Mouse (Mus musculus): Measurements from ENCODE around the gene Scyl1.

Gene Scyl1

DNA sequence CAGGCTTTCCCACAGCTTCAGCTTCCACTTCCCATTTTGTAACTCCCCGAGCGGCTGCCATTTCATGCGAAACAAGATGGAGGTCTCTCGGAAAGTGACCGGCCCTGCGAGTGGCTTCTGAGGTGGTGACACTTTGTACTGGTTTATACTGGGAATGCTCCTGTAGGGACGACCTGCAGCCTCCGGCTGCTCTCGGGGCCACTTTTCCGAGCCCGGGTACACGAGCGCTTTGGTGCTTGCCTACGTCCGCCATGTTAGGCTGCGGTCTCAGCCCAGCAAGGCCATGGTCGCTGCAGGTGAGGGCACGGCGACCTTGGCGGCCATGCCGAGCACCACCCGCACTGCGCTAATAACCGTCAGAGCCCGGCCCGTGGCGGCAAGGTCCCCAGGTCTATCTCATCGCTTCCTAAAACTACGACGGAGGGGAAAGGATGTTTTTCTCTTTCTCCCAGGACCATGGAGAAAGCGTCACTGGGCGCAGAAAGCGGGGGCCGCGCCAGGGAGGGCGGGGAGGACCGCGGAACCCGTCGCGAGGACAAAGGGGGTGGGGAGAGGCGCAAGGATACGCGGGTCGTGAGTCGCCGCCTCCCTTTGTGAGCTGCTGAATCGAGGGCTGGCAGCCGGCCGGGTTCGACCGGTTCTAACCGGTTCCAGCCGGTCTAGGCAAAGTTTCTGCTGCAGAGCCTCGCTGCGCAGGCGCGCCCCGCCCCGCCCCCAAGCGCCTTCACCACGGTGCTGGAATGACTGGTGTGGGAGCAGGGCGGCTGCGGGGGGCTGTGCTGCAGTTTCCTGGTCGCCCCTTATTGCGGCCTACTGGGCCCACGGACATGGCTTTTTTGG is 32.0 kb upstream of the Scyl1 start:
- DNase-seq (ENCODE audit: extremely low spot score) = peak; percentile 100

DNA sequence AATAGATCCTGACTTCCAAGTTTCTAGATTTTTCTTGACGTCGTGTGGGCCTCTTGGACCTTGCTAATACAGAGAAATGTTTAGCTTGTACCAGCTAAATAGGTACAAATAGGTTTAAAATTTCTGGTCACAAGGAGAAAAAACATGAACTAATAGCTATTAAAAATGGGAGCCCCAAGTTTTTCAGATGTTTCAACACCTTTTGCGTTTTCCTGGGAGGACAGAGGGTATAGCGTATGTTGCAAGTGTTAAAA is 31.5 kb upstream of the Scyl1 start:
- DNase-seq (ENCODE audit: extremely low spot score) = no peak

DNA sequence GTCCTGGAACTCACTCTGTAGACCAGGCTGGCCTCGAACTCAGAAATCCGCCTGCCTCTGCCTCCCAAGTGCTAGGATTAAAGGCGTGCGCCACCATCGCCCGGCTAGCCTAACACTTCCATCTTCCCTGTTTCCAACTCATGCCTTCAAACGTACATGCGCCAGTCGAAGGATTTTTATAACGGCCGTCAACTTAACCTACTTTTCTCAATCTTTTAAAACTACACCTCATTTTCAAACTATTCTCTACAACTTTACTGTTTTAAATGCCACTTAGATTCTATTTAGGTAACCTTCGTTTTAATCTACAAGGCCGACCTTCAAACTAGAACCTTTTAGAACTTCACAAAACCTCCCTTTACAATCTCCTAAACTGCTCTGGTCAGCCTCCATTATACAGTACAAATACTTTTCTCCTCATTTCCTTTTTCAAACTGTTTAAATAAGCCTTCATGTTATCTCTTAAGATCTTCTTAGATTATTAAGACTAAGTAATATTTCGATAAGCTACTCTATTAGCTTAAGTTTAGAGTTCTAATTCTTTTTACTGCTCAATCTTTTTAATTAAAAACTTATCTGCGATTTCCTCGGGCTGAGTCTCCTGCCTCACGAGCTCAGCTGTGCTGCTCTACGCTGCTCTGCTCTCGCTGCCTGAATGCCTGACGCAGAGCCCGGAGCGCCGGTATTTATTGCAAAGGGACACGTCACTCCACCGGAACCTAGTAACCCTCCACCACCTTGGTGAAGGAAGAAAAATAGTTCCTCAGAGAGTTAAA is 31.0 kb upstream of the Scyl1 start:
- peak; percentile 97 for DNase-seq (ENCODE audit: extremely low spot score)

DNA sequence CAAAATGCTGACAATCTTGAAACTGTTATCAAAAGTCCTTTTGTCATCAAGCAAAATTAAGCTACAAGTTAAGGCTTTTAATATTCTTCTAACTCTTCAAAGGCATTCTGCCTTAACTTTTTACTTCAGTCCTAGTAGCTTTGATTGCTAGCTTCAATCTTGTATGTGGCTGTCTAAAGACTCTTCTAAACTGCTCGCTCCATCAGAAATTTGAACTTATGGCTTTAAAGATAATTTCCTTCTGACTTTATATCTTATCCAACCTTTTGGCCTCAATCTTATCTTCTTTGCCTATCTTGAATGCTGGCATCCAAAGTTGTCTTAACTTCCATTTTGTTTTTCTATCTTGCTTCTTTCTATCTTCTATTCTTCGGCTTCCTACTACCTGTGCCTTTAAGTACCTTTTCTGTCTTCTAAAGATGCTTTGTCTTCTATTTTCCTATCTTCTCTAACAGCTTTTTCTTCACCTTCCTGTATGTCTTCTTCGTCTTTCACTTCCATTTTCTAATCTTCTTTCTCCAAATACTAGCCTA is 30.3 kb upstream of the Scyl1 start:
- DNase-seq (ENCODE audit: extremely low spot score) = peak; percentile 19

DNA sequence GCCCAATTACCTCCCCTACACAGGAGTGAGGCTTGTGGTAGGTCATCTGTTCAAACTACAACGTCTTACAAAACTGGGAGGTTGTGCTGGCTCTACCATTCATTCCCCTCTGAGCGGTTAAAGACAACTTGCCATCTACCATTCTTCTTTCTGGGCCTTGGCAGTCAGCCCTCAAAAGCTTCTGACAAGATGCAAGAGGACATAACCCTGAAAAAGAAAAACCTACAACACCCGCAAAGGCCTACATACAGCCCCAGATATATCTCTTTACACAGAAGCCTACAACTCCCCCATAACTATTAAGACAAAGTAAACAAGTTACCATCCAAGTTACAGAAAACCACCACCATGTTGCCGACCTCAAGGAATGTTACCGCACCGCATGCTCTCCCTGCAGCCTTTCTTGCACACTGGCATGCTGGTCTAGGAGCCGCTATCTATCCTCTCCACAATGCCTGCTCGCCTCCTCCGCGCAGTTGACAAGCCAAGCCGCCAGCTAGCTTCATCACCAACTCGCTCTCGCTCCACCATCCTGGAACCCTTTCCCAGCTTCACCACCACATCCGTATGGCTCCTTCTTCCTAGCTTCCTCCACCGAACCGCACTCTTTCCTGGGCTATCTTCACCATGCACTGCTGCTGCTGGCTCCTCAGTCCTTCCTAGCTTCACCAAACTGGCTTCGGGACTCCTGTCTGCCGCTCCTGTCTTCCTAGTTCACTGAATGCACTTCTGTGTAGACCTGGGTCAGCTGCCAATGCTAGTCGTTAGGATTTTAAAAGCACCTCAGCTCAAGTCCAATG is 29.6 kb upstream of the Scyl1 start:
- DNase-seq (ENCODE audit: extremely low spot score) = peak; percentile 60

DNA sequence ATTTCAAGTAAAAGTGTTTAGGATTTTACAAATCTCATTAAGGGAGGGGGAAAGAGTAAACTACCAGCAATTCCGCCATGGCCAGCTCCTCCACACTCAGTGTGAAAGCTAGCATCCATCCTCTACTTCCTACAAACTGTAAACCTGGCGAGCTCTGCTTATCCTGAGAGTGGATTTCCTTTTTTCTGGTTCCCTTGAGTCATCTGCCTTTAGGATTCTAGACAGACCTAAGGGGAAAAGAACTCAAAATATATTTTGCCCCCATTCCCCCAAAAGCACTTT is 29.1 kb upstream of the Scyl1 start:
- DNase-seq (ENCODE audit: extremely low spot score) = no peak

DNA sequence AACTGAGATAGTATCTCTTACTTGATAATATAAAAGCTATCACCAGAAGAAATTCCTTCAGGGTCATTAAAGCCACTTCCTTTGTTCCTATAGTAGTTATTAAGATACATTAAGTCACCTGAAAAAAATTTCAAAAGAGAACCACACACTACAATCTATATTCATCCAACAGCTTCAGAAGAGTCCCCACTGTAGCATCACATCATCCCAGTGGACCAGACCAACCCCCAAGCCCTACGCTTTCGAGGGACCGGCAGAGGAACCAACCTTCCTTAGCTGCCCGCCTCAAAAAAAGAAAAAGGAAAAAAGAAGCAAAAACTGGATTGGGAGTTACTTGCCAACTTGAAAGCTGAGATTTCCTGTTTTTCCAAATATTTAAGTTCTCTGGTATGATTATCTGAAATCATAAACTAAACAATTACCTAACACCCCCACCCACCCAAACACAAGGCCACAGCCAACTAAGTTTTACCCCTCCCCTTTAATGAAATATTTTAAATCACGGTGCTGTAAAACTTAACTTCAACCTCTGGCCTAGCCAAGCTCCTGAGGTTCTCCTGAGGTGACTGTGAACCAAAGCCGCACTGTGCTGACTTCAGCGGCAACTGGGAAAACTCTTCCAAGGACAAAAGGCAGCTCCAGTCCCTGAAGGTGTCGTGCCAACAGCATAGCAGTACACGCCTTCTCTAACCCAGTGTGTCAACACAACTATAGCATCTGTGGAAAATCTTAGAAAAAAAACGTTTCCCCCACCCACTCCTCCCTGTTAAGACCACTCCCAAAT is 28.5 kb upstream of the Scyl1 start:
- DNase-seq (ENCODE audit: extremely low spot score) = peak; percentile 53

DNA sequence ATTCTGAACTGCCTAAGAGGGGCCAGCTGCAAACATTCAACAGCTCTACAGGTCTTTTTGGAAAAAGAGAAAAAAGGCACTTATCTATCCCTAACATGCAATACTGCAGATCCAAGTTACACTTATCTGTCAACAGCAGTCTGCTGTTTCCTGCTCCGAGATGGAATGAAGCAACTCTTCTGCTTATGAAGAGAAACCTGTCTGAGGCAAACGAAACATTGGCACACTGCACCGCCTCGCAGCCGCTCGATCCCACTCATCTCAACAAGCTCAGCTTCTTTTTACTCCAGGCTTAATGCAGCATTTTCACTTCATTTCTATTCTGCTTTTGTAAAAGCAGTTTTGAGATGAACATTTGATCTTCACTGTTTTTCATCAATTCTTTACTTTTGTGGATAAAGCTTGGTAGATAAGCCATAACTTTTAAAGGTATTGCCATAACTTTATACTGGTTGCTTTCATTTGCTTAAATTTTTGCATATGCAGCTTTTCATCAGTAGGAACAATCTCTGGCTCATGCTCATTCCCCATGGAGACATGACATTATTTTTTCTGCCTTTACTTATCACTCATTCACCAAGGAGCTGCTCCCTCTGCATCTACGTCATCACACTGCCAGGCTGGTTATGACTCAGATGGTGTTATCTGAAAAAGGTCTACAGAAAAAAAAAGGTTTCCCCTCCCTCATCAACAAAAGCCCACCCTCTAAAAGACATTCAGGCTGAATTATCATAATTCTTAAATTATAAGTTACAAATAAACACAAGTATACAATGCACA is 27.7 kb upstream of the Scyl1 start:
- no peak for DNase-seq (ENCODE audit: extremely low spot score)

DNA sequence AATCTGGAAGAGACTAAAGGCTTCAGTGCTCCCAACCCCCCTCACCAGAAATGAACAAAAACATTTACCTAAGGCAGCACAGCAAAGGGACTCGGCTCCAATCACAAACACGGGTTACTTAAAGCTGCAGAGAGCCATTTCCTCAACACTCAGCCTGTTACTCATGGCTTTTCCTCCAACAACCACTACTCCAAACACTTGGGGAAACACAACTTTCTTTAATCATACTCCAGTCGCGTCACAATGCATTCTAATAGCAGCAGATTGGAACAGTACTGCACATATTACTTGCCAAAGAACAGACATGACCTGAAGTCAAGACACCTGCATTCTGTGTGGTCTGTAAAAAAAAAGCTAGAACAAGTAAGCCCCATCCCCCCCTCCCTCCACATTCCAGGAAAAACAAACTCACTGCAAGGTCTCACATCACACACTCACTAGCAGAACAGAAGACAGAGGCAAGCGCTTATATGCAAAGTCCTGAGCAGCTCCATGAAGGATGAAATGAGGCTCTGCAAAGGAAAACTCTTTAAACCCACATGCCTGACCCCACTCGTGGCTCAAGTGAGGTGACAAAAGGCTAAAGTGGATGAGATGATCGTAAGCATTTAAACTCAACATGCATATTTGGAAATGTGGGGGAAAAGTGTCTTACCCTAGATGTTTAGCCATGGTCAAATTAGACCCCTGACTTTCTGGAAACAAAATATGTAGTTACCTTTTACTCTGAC is 26.3 kb upstream of the Scyl1 start:
- DNase-seq (ENCODE audit: extremely low spot score) = peak; percentile 17

DNA sequence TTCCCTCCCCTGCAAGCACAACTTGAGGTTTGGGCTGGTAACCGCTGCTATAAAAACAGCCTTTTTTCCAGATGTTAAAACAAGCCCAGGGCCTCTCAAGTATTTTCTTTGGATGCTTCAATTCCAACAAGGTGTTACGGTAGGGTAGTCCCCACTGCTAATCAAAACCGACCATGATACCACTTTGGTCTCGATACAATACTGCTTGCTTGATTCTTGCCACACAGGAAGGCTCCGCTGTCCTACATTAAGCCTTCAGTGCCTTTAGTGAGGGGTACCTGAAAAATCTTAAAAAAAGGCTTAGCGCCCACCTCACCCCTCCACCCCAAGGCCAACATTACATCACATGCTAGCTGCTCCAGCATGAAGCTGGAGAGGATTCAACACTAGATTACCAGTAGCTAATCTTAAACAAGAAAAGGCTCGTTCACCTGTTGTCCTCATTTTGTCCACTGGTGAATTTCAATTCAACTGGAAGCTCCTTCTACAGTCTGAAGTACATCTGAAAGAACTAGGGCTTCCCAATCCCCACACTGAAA is 25.4 kb upstream of the Scyl1 start:
- DNase-seq (ENCODE audit: extremely low spot score) = peak; percentile 22

DNA sequence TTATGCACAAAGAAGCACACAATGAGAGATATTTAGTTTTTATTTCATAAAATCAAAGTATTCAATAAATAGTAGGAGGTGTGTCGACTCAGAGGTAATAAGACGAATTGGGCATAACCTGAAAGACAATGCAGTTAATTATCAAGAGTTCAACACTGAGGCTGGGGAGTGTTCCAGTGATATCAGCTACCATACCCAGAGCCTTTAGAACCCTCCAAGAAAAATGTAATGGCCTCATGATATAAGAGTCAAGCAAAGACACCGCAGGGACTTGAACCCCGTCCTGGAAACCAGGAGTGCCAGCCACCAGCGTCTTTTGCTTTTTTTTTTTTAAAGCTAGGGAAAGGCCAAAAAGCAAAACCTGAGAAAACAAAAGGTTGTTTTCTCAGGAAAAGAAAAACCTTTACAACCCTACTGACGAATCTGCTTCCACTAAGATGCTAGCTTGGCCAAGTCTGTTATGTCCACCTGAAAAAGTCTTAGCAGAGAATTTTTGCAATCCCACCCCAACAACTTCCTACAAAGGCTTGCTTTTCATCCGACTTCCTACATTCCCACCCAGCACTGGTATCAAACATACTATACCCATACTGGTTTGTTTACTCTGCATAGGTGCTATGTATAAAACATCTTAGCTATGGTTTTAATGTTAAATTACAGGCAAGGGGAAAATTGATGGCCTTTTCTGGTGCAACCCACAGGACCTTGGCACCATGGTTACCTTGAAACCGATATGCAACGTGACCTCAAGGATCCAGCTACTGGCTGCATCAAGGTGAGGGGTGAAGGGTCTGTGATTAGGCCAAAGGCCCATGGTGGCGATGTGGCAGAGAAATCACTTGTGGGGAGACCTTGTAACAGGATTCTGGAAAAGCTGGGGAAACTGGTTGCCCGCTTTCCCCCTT is 24.7 kb upstream of the Scyl1 start:
- no peak for DNase-seq (ENCODE audit: extremely low spot score)

DNA sequence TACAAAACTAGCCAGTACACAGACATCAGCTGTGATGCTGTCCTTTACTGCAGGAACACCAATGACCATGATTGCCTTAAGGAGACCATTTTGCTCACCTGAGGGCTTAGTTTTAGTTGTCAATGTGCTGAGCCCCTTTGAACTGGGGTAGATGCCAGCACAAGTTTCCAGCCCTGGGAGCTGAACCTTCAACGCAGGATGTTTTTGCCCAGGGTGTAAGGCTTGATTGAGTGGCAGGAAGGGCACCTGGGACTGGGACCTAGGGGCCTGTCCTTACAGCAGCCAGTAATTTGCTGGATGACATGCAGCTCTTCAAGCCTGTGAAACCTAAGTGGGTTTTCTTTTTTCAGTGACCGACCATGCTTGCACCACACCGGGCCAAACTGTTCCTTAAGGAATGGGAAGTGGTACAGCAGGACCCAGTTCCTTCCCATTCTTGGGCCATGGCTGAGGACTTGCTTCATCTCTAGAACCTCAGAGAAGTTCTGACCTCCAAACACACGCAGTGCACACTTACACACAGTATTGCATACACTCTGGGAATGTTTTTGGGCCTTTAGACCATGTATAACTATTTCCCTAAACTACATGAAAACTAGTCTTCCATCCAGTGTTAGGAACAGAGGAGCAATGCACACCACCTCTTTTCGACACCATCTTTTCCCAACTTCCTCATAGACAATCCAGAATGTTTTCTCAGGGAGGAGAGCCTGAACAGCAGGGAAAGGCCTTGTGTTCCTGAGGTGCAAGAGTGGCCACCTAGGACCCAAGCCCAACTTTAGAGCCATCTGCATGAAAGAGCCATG is 23.8 kb upstream of the Scyl1 start:
- DNase-seq (ENCODE audit: extremely low spot score) = peak; percentile 63

DNA sequence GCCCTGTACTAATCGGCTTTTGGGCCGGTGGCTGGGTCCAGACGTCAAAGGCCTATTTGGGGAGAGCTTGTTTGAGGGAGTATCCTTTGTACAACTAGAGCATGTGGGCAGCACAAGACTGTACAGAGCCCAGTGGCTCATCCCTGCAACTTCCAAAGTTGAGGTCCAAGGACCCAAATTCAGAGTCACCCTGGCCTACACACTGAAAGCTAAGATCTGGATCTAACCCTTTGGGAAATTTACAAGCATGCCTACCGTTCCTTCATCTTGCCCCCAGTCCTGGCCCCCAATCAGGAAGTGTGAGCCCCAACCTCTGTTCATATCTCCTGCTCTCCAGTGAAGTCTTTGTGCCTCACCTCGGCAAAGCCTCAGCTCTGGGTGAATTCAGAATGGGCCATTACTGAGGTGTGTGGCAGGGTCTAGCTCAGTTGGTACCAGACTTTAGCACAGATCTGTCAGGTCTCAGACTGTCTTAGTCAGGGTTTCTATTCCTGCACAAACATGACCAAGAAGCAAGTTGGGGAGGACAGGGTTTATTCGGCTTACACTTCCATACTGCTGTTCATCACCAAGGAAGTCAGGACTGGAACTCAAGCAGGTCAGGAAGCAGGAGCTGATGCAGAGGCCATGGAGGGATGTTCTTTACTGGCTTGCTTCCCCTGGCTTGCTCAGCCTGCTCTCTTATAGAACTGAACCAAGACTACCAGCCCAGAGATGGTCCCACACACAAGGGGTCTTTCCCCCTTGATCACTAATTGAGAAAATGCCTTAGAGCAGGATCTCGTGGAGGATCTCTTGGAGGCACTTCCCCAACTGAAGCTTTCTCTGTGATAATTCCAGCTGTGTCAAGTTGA is 22.9 kb upstream of the Scyl1 start:
- peak; percentile 36 for DNase-seq (ENCODE audit: extremely low spot score)

DNA sequence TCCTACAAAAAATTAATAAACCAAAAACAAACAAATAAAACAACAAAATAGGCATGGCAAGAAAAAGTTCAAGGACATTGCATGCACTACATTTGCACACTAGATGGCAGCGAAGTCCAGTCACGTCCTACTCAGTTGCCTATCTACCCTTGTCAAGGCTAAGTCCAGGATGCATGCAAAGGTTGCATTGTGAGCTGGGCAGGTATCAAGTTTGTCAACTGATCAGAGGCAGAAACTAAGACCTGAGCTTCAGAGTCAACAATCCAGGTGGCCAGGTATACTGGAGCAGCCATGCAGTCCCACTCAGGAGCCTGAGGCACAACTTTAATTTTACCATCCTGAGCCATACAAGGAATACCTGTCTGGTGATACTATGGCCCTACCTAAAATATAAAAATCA is 21.9 kb upstream of the Scyl1 start:
- peak; percentile 58 for DNase-seq (ENCODE audit: extremely low spot score)

DNA sequence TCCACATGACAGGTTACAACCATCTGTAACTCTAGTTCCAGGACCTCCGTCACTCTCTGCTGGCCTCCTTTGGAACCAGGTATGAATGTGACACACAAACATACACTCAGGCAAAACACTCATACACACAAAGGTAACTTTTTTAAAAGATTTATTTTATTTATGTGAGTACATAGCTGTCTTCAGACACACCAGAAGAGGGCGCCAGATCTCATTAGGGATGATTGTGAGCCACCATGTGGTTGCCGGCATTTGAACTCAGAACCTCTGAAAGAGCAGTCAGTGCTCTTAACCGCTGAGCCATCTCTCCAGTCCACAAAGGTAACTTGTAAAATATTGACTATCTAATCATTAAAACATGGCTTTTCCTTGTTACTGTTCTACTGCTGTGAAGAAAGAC is 20.1 kb upstream of the Scyl1 start:
- no peak for DNase-seq (ENCODE audit: extremely low spot score)

DNA sequence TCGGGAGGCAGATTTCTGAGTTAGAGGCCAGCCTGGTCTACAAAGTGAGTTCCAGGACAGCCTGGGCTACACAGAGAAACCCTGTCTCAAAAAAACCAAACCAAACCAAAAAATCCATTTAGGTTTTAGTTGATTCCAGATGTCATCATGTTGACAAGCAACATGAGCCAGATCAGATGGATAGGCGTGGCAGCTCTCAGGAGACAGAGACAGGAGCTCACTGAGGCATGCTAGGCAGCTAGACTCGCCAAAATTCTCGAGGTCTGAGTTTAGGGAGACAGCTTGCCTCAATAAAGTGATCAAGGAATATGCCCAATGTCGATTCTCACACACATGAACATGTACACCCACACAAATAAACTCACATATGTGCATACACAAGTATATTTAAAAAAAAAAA is 17.8 kb upstream of the Scyl1 start:
- no peak for DNase-seq (ENCODE audit: extremely low spot score)

DNA sequence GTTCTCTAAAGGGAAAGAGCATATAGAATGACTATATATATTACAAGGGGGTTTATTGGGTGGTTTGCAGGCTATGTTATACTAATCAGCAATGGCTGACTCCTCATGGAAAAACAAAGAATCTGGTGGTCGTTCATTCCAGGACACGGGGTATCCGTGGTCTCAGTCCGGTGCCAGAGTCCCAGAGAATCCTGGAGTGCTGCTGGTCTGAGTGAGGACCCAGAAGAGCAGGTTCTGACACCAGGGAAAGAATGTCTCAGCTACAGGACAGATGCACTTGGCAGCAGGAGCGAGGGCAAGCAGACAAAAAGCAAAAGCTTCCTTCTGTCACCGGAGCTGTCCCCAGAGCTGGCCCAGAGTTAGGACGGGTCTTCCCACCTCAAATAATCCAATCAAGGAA is 17.4 kb upstream of the Scyl1 start:
- no peak for DNase-seq (ENCODE audit: extremely low spot score)
